Mouse (Mus musculus): ENCODE data around the gene Kcnk16. TPM values are rescaled to one million over a fixed set of nuclear protein-coding genes. Genes with fewer than 3 reads are reported as not detected.
A peak's percentile ranks its signal among the peaks of the same experiment; 100 is the strongest.

Gene Kcnk16
- total and polyA plus RNA-seq, 3 experiments, result not detected

GRCm38 (mm10) chr14:20298131-20298530, 29.1 kb upstream of the Kcnk16 start:
- Histone ChIP-seq H3K27ac (ENCODE audit: control insufficient read depth, low read depth, low read length) (no peak overlapping the region), H3K4me1 (ENCODE audit: control insufficient read depth in 1 of 2, insufficient read depth in 2 of 2, low read length in 2 of 2) (no peaks in the 10 kb centered on the region; a peak in 1 of 4 replicates), H3K79me2 (ENCODE audit: control insufficient read depth, insufficient read depth, low read length, poor library complexity) (0 out of 2 replicates have a peak, but pooled peaks cover 3% of the 10 kb centered on the region), H3K9me3 (replicated peaks; ENCODE audit: insufficient read depth, low read length) (no peaks in the 10 kb centered on the region), H3K27me3 (ENCODE audit: control insufficient read depth in 1 of 2, insufficient read depth in 2 of 2, low read length in 2 of 2) (no peaks in the 10 kb centered on the region), H3K4me3 (ENCODE audit: control insufficient read depth in 1 of 2, insufficient read depth in 1 of 2, low read depth in 2 of 2, low read length in 2 of 2) (no peak overlapping the region), H3K9ac (ENCODE audit: control insufficient read depth, low read depth, low read length, poor library complexity, severe bottlenecking) (no peak overlapping the region), H3K36me3 (ENCODE audit: control insufficient read depth in 1 of 2, insufficient read depth in 2 of 2, low read length in 2 of 2) (peaks cover 0 to 5% of the 10 kb centered on the region in 2 experiments; a peak in 1 of 4 replicates)
- peak; percentile 19 for DNase-seq (ENCODE audit: low read depth, low spot score)
- TF ChIP-seq ETS1 (IDR thresholded peaks at IDR 0.05; ENCODE audit: low read depth, low read length) (no peak), SIN3A (IDR thresholded peaks at IDR 0.05; ENCODE audit: low read length) (no peak), CHD1 (IDR thresholded peaks at IDR 0.05; ENCODE audit: low read depth, low read length) (no peak), MXI1 (IDR thresholded peaks at IDR 0.05; ENCODE audit: low read depth, low read length) (no peak), ELF1 (IDR thresholded peaks at IDR 0.05; ENCODE audit: low read depth, low read length) (no peak), POLR2AphosphoS2 (IDR thresholded peaks at IDR 0.05; ENCODE audit: low read length) (no peak), MYB (IDR thresholded peaks at IDR 0.05; ENCODE audit: low read depth, low read length) (no peak), UBTF (IDR thresholded peaks at IDR 0.05; ENCODE audit: borderline replicate concordance, insufficient read depth, low read depth, low read length) (no peak)

- Histone ChIP-seq H3K36me3 (ENCODE audit: control insufficient read depth in 1 of 2, insufficient read depth in 2 of 2, low read length in 2 of 2) (peaks cover 0 to 5% of the 10 kb centered on the region in 2 experiments; a peak in 1 of 4 replicates), H3K4me3 (ENCODE audit: control insufficient read depth in 1 of 2, insufficient read depth in 1 of 2, low read depth in 2 of 2, low read length in 2 of 2) (no peak overlapping the region)
These were observed 28.6 kb upstream of the Kcnk16 start for GRCm38 (mm10) chr14:20297616-20298015.

GRCm38 (mm10) chr14:20294947-20295346, 25.9 kb upstream of the Kcnk16 start:
- H3K27me3 ChIP-seq (ENCODE audit: control insufficient read depth in 1 of 2, insufficient read depth in 2 of 2, low read length in 2 of 2), result no peaks in the 10 kb centered on the region
- H3K27ac ChIP-seq (ENCODE audit: control insufficient read depth, low read depth, low read length), result no peak overlapping the region
- DNase-seq (ENCODE audit: low read depth, low spot score), result no peak
- H3K4me1 ChIP-seq (ENCODE audit: control insufficient read depth in 1 of 2, insufficient read depth in 2 of 2, low read length in 2 of 2), result peaks cover 0 to 3% of the 10 kb centered on the region in 2 experiments; a peak in 1 of 4 replicates
- peaks cover 0 to 5% of the 10 kb centered on the region in 2 experiments; a peak in 1 of 4 replicates for H3K36me3 ChIP-seq (ENCODE audit: control insufficient read depth in 1 of 2, insufficient read depth in 2 of 2, low read length in 2 of 2)
- no peaks in the 10 kb centered on the region for H3K9me3 ChIP-seq (replicated peaks; ENCODE audit: insufficient read depth, low read length)
- 0 out of 2 replicates have a peak, but pooled peaks cover 3% of the 10 kb centered on the region for H3K79me2 ChIP-seq (ENCODE audit: control insufficient read depth, insufficient read depth, low read length, poor library complexity)
- TF ChIP-seq ETS1 (IDR thresholded peaks at IDR 0.05; ENCODE audit: low read depth, low read length) (no peak), USF2 (IDR thresholded peaks at IDR 0.05; ENCODE audit: borderline replicate concordance in 1 of 2, insufficient read depth in 1 of 2, low read depth in 1 of 2, low read length in 2 of 2) (no peak), MYB (IDR thresholded peaks at IDR 0.05; ENCODE audit: low read depth, low read length) (no peak), MAFK (IDR thresholded peaks at IDR 0.05; ENCODE audit: borderline replicate concordance, low read depth, low read length) (no peak), UBTF (IDR thresholded peaks at IDR 0.05; ENCODE audit: borderline replicate concordance, insufficient read depth, low read depth, low read length) (no peak), GABPA (IDR thresholded peaks at IDR 0.05; ENCODE audit: low read depth, low read length) (no peak), CHD2 (IDR thresholded peaks at IDR 0.05; ENCODE audit: low read length) (no peak), SMC3 (IDR thresholded peaks at IDR 0.05; ENCODE audit: low read depth, low read length) (no peak), MYC (IDR thresholded peaks at IDR 0.05; ENCODE audit: low read depth, low read length) (no peak), ZMIZ1 (IDR thresholded peaks at IDR 0.05; ENCODE audit: low read depth, low read length) (no peak), RAD21 (IDR thresholded peaks at IDR 0.05; ENCODE audit: low read depth, low read length) (no peak), USF1 (IDR thresholded peaks at IDR 0.05; ENCODE audit: low read depth, low read length) (no peak), SIN3A (IDR thresholded peaks at IDR 0.05; ENCODE audit: low read length) (no peak)
- H3K4me3 ChIP-seq (ENCODE audit: control insufficient read depth in 1 of 2, insufficient read depth in 1 of 2, low read depth in 2 of 2, low read length in 2 of 2), result peak overlapping the region; percentile 69 to 91
- peak overlapping the region; percentile 70 for H3K9ac ChIP-seq (ENCODE audit: control insufficient read depth, low read depth, low read length, poor library complexity, severe bottlenecking)

More at GRCm38 (mm10) chr14:20297616-20298015, 28.6 kb upstream of the Kcnk16 start:
- no peak for DNase-seq (ENCODE audit: low read depth, low spot score)
- no peak overlapping the region for H3K27ac ChIP-seq (ENCODE audit: control insufficient read depth, low read depth, low read length)
- no peak overlapping the region for H3K9ac ChIP-seq (ENCODE audit: control insufficient read depth, low read depth, low read length, poor library complexity, severe bottlenecking)
- no peaks in the 10 kb centered on the region for H3K9me3 ChIP-seq (replicated peaks; ENCODE audit: insufficient read depth, low read length)
- H3K27me3 ChIP-seq (ENCODE audit: control insufficient read depth in 1 of 2, insufficient read depth in 2 of 2, low read length in 2 of 2), result no peaks in the 10 kb centered on the region
- H3K79me2 ChIP-seq (ENCODE audit: control insufficient read depth, insufficient read depth, low read length, poor library complexity), result 0 out of 2 replicates have a peak, but pooled peaks cover 3% of the 10 kb centered on the region
- no peaks in the 10 kb centered on the region; a peak in 1 of 4 replicates for H3K4me1 ChIP-seq (ENCODE audit: control insufficient read depth in 1 of 2, insufficient read depth in 2 of 2, low read length in 2 of 2)
- TF ChIP-seq MAX (IDR thresholded peaks at IDR 0.05; ENCODE audit: low read length) (no peak), NRF1 (IDR thresholded peaks at IDR 0.05; ENCODE audit: insufficient read depth, low read depth, low read length, poor library complexity, severe bottlenecking) (no peak), ELF1 (IDR thresholded peaks at IDR 0.05; ENCODE audit: low read depth, low read length) (no peak), ZNF384 (IDR thresholded peaks at IDR 0.05; ENCODE audit: low read depth, low read length) (no peak), HCFC1 (IDR thresholded peaks at IDR 0.05; ENCODE audit: low read depth, low read length) (no peak), NELFE (IDR thresholded peaks at IDR 0.05; ENCODE audit: low read depth, low read length) (no peak), USF2 (IDR thresholded peaks at IDR 0.05; ENCODE audit: borderline replicate concordance in 1 of 2, insufficient read depth in 1 of 2, low read depth in 1 of 2, low read length in 2 of 2) (no peak), JUND (IDR thresholded peaks at IDR 0.05; ENCODE audit: low read depth, low read length) (no peak), ETS1 (IDR thresholded peaks at IDR 0.05; ENCODE audit: low read depth, low read length) (no peak), EP300 (IDR thresholded peaks at IDR 0.05; ENCODE audit: low read depth in 1 of 2, low read length in 2 of 2) (no peak), MAFK (IDR thresholded peaks at IDR 0.05; ENCODE audit: borderline replicate concordance, low read depth, low read length) (no peak), RCOR1 (IDR thresholded peaks at IDR 0.05; ENCODE audit: low read depth, low read length) (no peak)
